Mouse (Mus musculus) frontal cortex, postnatal 10 days (tissue): ENCODE measurements around the gene Syce2.
"Not testable (repeated sequence)": the region's sequence is repeated elsewhere in the genome, so short reads cannot be mapped to it uniquely, and the experiment has no call there.

Experiments used
- DNase-seq, 2 experiments: peaks; one replicate each; pipeline ENCODE4 v3.0.0; 2022; ENCODE audit warnings: low spot score in 2 of 2, mixed read lengths in 1 of 2

The Syce2 gene

GRCm38 (mm10) chr8:84871376-84872308, at the start of gene Syce2:
Gene Syce2 (plus strand): TSS chr8:84872111.
- DNase-seq: peak; percentile 57 to 66

GRCm38 (mm10) chr8:84822723-84823122, 49.2 kb upstream of the Syce2 start, which contains the start of gene Dand5:
Gene Dand5 (minus strand): TSS chr8:84822823.
- no peak for DNase-seq

GRCm38 (mm10) chr8:84823653-84824052, 48.3 kb upstream of the Syce2 start:
- DNase-seq: peak in 1 of 2 experiments; percentile 63

GRCm38 (mm10) chr8:84825636-84826035, 46.3 kb upstream of the Syce2 start:
- no peak for DNase-seq

- not testable (repeated sequence) for DNase-seq
Measured at GRCm38 (mm10) chr8:84826518-84826917, 45.4 kb upstream of the Syce2 start.

GRCm38 (mm10) chr8:84831490-84831889, 40.4 kb upstream of the Syce2 start, which contains the start of gene Gadd45gip1:
Gene Gadd45gip1 (plus strand): TSS chr8:84831522.
- no peak for DNase-seq

- peak; percentile 63 to 78 for DNase-seq
Measured at GRCm38 (mm10) chr8:84832034-84832717, 39.7 kb upstream of the Syce2 start.

- DNase-seq: no peak
Measured at GRCm38 (mm10) chr8:84832759-84833742, 38.9 kb upstream of the Syce2 start.

GRCm38 (mm10) chr8:84834002-84834865, 37.7 kb upstream of the Syce2 start:
- DNase-seq: no peak

- DNase-seq: peak; percentile 67 to 68
Measured at GRCm38 (mm10) chr8:84834866-84835855, 36.8 kb upstream of the Syce2 start.

GRCm38 (mm10) chr8:84837149-84837911, 34.6 kb upstream of the Syce2 start:
- no peak for DNase-seq

- no peak for DNase-seq
Measured at GRCm38 (mm10) chr8:84837912-84838470, 33.9 kb upstream of the Syce2 start.

- DNase-seq: no peak
Measured at GRCm38 (mm10) chr8:84838513-84838912, 33.4 kb upstream of the Syce2 start.

GRCm38 (mm10) chr8:84839411-84839810, 32.5 kb upstream of the Syce2 start:
- DNase-seq: no peak

- no peak for DNase-seq
Measured at GRCm38 (mm10) chr8:84839875-84840247, 32.0 kb upstream of the Syce2 start.

- peak; percentile 88 to 91 for DNase-seq
Measured at GRCm38 (mm10) chr8:84840248-84840999, 31.5 kb upstream of the Syce2 start, which contains the start of gene Rad23a. Gene Rad23a (minus strand): TSS chr8:84840665.

GRCm38 (mm10) chr8:84841514-84841913, 30.4 kb upstream of the Syce2 start:
- no peak for DNase-seq
